Mouse (Mus musculus) gastrocnemius, adult 2 months (tissue): ENCODE results near the gene Lars2. TPM values are rescaled to one million over a fixed set of nuclear protein-coding genes. Genes with fewer than 3 reads are reported as not detected.
A peak's percentile ranks its signal among the peaks of the same experiment; 100 is the strongest.

Source experiments
- DNase-seq: peaks from one replicate; pipeline ENCODE4 v3.0.0; 2022
- H3K27ac ChIP-seq: fragments of 200-600 bp; 2 replicates; pipeline ENCODE4 v1.8.1; 2022; ENCODE audit warnings: mild to moderate bottlenecking
- H3K4me3 ChIP-seq: fragments of 200-600 bp; 2 replicates; pipeline ENCODE4 v1.8.1; 2022; ENCODE audit warnings: mild to moderate bottlenecking, moderate library complexity
- CTCF ChIP-seq: fragments of 200-600 bp; IDR thresholded peaks from 2 replicates; pipeline ENCODE4 v1.8.1; 2022; ENCODE audit warnings: antibody characterized with exemption, mild to moderate bottlenecking, moderate library complexity
- intact Hi-C: fragments of 180-260 bp; cut with DNase I; formaldehyde crosslinking; loops from one replicate; pipeline ENCODE4 v1.15.1; 2025
- total RNA-seq, 2 experiments: library from RNA; stranded (reverse); gene quantifications; 2 replicates each; pipeline ENCODE4 v1.2.3; 2021

The Lars2 gene
- total RNA-seq, 2 experiments from 2014 or later, result 22.9 to 24.3 TPM

- intact Hi-C loops, result loop anchor here (5.0 kb wide), 1 partner anchor 40 kb away; no protein-coding TSS in a partner anchor
- Histone ChIP-seq H3K4me3 (peak overlapping the region; percentile 16), H3K27ac (peak overlapping the region; percentile 81)
- no peak for TF ChIP-seq CTCF
- DNase-seq, result peak; percentile 57
Measured at GRCm38 (mm10) chr9:123467141-123467620, 100.5 kb downstream of the Lars2 start.

- intact Hi-C loops, result loop anchor here (5.0 kb wide), 1 partner anchor 39 kb away; no protein-coding TSS in a partner anchor
- DNase-seq, result no peak
- Histone ChIP-seq H3K27ac (peak overlapping the region; percentile 68), H3K4me3 (no peak overlapping the region)
- no peak for TF ChIP-seq CTCF
Measured at GRCm38 (mm10) chr9:123468406-123469085, 101.8 kb downstream of the Lars2 start.

- no peak for DNase-seq
- no peak for TF ChIP-seq CTCF
Measured at GRCm38 (mm10) chr9:123469087-123469486, 102.4 kb downstream of the Lars2 start.

GRCm38 (mm10) chr9:123473377-123473776 is 106.7 kb downstream of the Lars2 start:
- intact Hi-C loops, result no loop called here
- peak overlapping the region; percentile 48; the same call in 1 of the 2 replicates for H3K27ac ChIP-seq
- no peak for DNase-seq
- TF ChIP-seq CTCF, result no peak
- no peak overlapping the region for H3K4me3 ChIP-seq

More at GRCm38 (mm10) chr9:123469087-123469486, 102.4 kb downstream of the Lars2 start:
- Histone ChIP-seq H3K4me3 (no peak overlapping the region), H3K27ac (peak overlapping the region; percentile 68)
- intact Hi-C loops, result loop anchor here (5.0 kb wide), 1 partner anchor 38 kb away; no protein-coding TSS in a partner anchor

GRCm38 (mm10) chr9:123475569-123475968 is 108.8 kb downstream of the Lars2 start:
- DNase-seq, result no peak
- Histone ChIP-seq H3K4me3 (no peak overlapping the region), H3K27ac (peak overlapping the region; percentile 38)
- intact Hi-C loops, result no loop called here
- TF ChIP-seq CTCF, result no peak

GRCm38 (mm10) chr9:123478031-123478585 is 111.4 kb downstream of the Lars2 start:
- peak overlapping the region; percentile 87 for H3K27ac ChIP-seq
- DNase-seq, result peak; percentile 42
- TF ChIP-seq CTCF, result peak; percentile 68
- peak overlapping the region; percentile 65 for H3K4me3 ChIP-seq
- intact Hi-C loops, result loop anchor here (2.0 kb wide), 1 partner anchor 27 kb away; no protein-coding TSS in a partner anchor

DNA sequence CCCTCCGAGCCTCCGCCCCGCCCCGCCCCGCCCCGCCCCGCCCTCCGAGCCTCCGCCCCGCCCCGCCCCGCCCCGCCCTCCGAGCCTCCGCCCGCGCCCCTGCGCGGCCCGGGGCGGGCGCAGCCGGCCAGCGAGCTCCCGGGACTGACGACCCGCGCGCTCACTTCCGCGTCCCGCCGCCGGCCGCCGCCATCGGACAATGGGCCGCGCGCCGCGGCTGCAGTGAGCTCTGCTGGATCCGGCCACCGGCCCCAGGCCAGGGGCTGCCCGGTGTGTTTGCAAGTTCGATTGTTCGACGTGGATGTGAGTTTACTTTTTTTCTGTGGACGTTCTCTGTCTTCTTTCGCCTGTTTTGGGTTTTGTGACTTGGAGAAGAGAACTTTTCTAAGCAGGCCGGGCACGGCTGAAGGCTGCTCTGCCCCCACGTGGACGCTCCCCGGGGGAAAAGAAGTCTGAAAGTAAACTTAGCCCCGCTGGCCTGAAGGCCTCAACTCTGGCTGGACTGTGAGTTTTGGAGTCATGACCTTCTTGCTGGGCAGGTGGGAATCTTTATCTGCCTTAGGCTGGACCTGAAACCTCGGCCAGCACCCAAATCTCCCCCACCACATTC is 112.0 kb downstream of the Lars2 start, which contains the start of gene Limd1:
TSS of gene Limd1 (plus strand) at position 121 of the 610 bp plus-strand sequence.
- peak within 1 kb of the TSS; percentile 96 for H3K27ac ChIP-seq
- peak; percentile 90 for DNase-seq
- TF ChIP-seq CTCF, result peak; percentile 44
- peak within 1 kb of the TSS; percentile 92 for H3K4me3 ChIP-seq
- intact Hi-C loops, result loop anchor here (2.0 kb wide), 1 partner anchor 26 kb away; no protein-coding TSS in a partner anchor

- no peak for TF ChIP-seq CTCF
- peak; percentile 61 for DNase-seq
- Histone ChIP-seq H3K27ac (peak overlapping the region; percentile 96), H3K4me3 (peak overlapping the region; percentile 92)
- intact Hi-C loops, result loop anchor here (2.0 kb wide), 1 partner anchor 26 kb away; no protein-coding TSS in a partner anchor
Measured at GRCm38 (mm10) chr9:123479196-123479669, 112.5 kb downstream of the Lars2 start.

DNA sequence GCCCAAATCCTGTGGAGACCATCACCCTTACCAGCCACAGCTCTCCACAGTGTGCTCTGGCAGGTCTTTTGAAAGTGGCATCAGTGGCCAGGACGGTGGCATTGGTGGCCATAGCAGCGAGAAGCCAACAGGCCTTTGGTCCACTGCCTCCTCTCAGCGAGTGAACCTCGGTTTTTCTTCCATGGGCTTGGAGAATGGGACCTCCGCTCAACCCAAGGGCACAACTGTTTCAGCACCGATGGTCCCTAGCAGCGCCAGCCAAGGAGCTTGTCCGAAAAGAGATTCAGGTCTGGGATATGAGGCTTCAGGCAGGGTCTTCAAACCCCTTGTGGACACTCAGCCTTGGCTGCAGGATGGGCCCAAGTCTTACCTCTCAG is 113.1 kb downstream of the Lars2 start:
- no peak for TF ChIP-seq CTCF
- no peak for DNase-seq
- intact Hi-C loops, result loop anchor here (2.0 kb wide), 1 partner anchor 25 kb away; no protein-coding TSS in a partner anchor
- peak overlapping the region; percentile 92 for H3K4me3 ChIP-seq
- H3K27ac ChIP-seq, result peak overlapping the region; percentile 96

DNA sequence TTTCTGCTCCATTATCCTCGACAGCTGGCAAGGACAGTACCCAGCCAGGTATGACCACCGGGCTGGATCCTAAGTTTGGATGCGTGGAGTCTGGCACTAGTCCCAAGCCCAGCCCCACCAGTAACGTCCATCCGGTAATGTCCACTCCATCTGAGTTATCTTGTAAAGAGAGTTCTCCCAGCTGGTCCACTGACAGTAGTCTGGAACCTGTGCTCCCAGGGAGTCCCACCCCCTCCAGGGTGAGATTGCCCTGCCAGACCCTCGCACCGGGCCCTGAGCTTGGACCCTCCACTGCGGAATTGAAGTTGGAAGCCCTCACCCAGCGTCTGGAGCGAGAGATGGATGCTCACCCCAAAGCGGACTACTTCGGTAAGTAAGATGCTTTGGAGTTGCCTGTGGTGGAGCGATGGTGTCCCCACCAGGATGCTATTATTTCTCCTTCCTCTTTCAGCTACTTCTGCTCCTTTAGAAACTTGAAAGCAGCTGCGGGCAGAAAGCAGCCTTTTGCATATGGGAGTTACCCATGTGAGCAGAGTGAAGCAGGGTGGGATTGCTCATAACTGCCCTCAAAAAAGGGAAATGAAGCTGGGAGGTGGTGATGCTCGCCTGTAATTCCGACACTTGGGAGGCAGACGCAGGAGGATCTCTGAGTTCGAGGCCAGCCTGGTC is 113.7 kb downstream of the Lars2 start:
- TF ChIP-seq CTCF, result no peak
- Histone ChIP-seq H3K27ac (peak overlapping the region; percentile 96), H3K4me3 (peak overlapping the region; percentile 92)
- intact Hi-C loops, result no loop called here
- DNase-seq, result peak; percentile 38

DNA sequence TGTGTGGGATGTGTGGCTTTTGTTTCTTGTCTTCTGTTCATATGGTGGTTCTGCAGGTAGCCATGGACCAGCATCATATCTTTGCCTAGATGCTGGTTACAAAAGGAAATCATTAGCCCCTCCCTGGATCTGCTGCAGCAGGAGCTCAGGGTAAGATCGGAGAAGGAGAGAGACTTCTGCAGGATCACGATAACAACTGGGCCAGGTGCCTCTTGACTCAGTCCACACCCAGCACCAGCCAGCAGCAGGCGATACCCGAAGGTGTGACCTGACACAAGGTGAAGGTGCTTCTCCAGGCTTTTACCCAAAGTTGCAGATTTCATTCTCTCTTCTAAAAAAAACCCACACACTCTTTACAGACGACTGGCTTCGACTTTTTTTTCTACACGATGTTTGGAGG is 114.4 kb downstream of the Lars2 start:
- no peak for DNase-seq
- Histone ChIP-seq H3K4me3 (peak overlapping the region; percentile 92), H3K27ac (peak overlapping the region; percentile 96)
- intact Hi-C loops, result no loop called here
- TF ChIP-seq CTCF, result no peak

GRCm38 (mm10) chr9:123483598-123483997 is 116.9 kb downstream of the Lars2 start:
- no peak for TF ChIP-seq CTCF
- peak overlapping the region; percentile 96 for H3K27ac ChIP-seq
- no peak for DNase-seq
- intact Hi-C loops, result no loop called here
- H3K4me3 ChIP-seq, result peak overlapping the region; percentile 92
